Mouse (Mus musculus) small intestine, adult 2 months (tissue): ENCODE measurements around the gene Ddr1. TPM values are rescaled to one million over a fixed set of nuclear protein-coding genes. Genes with fewer than 3 reads are reported as not detected.

Source experiments
- H3K27ac ChIP-seq: fragments of 200-500 bp; 2 replicates; pipeline ENCODE4 v1.5.1; 2012; ENCODE audit warnings: low read depth, low read length, control low read depth, inconsistent platforms; ENCODE audit not compliant: insufficient read depth
- H3K27me3 ChIP-seq: fragments of 200-500 bp; 2 replicates; pipeline ENCODE4 v1.6.1; 2012; ENCODE audit warnings: mild to moderate bottlenecking, moderate library complexity, low read length, inconsistent platforms; ENCODE audit not compliant: control insufficient read depth, insufficient read depth
- H3K36me3 ChIP-seq: fragments of 200-500 bp; 2 replicates; pipeline ENCODE4 v1.6.1; 2012; ENCODE audit warnings: mild to moderate bottlenecking, low read length, control low read depth, inconsistent platforms; ENCODE audit not compliant: control insufficient read depth, insufficient read depth
- H3K4me1 ChIP-seq: fragments of 200-500 bp; 2 replicates; pipeline ENCODE4 v1.6.1; 2012; ENCODE audit warnings: low read length, inconsistent platforms, mixed read lengths; ENCODE audit not compliant: control insufficient read depth, insufficient read depth, insufficient read length
- H3K4me3 ChIP-seq: fragments of 200-500 bp; 2 replicates; pipeline ENCODE4 v1.5.1; 2012; ENCODE audit warnings: low read depth, mild to moderate bottlenecking, control low read depth, inconsistent platforms, low read length, moderate library complexity
- CTCF ChIP-seq: fragments of 200-500 bp; IDR thresholded peaks from 2 replicates; pipeline ENCODE4 v1.5.1; 2012; ENCODE audit warnings: low read depth, mild to moderate bottlenecking, control low read depth, inconsistent platforms, low read length, moderate library complexity, mixed read lengths; ENCODE audit not compliant: insufficient replicate concordance, insufficient read length; ENCODE audit errors: extremely low read depth
- POLR2A ChIP-seq: fragments of 200-500 bp; IDR thresholded peaks from 2 replicates; pipeline ENCODE4 v1.6.1; 2012; ENCODE audit warnings: low read depth, mild to moderate bottlenecking, control low read depth, inconsistent platforms, low read length, moderate library complexity
- WGBS: fragments of 180-500 bp; shearing (Covaris S2); methylation state at CpG from one replicate; pipeline ENCODE4 v1.1.7; 2018; 5-methylcytosine and 5-hydroxymethylcytosine counted together
- polyA plus RNA-seq: library from polyadenylated mRNA; depleted of rRNA; stranded (reverse); fragments of >200 nt; gene quantifications from 2 replicates; pipeline ENCODE4 v1.2.3, GENCODE M21; 2012

Ddr1 gene
- polyA plus RNA-seq, 1 experiment: 76.9 TPM

DNA sequence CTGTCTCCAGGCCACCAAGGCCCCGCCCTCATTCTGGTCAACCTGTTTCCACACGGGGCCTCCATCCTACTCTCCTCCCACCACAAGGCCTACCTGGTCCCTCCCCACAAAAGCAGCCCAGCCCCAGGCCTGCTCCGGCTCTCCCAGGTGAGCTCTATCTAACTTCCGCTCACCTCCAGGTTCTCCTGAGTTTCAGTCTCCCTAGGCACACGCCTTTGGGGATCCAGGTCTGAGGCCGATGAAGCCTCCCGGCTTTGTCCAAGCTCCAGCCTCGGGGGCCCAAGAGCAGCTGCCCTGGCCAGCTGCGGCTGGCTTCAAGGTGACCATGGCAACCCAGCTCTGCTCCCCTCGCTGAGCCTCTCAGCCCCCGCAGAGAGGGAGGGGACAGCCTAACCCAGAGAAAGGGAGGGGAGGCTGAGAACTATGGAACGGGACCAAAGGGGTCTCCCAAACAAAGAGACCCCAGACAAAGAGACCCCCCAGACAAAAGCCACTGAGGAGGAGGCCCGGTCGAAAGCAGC lies 610 bp downstream of the Ddr1 start:
- TF ChIP-seq POLR2A: no peak
- no peaks in the 10 kb centered on the region for H3K27me3 ChIP-seq
- peak overlapping the region; percentile 11 for H3K4me3 ChIP-seq
- H3K27ac ChIP-seq: no peak overlapping the region
- peaks cover 17% of the 10 kb centered on the region for H3K4me1 ChIP-seq
- H3K36me3 ChIP-seq: no peaks in the 10 kb centered on the region
- WGBS: 13% methylated on average over 14 of the region's 14 CpGs

GRCm38 (mm10) chr17:35703065-35703464 lies 1.4 kb downstream of the Ddr1 start:
- Histone ChIP-seq H3K36me3 (no peaks in the 10 kb centered on the region), H3K4me3 (no peak overlapping the region), H3K27ac (no peak overlapping the region), H3K4me1 (peaks cover 21% of the 10 kb centered on the region), H3K27me3 (no peaks in the 10 kb centered on the region)
- 63% methylated on average over 2 of the region's 2 CpGs for WGBS
- no peak for TF ChIP-seq CTCF
- no peak for TF ChIP-seq POLR2A

DNA sequence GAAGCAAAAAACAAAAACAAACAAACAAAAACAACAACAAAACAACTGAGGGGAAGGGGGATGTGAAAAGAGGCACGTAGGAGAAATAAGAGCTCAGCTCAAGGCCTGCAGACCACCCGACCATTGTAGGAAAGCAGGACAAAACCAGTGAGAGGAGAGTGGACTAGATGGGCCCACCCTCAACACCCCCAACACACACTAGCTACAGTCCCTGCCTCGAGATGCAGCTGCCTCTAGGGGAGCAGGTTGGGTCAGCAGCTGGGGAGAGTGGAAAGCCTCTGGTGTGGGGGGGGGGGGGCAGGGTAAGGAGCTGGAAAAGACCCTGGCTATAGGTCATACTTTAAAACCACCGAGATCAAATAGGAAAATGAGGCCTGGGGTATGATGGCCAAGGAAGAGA lies 1.8 kb downstream of the Ddr1 start:
- no peaks in the 10 kb centered on the region for H3K27me3 ChIP-seq
- TF ChIP-seq POLR2A: no peak
- no peak for TF ChIP-seq CTCF
- H3K4me1 ChIP-seq: peaks cover 24% of the 10 kb centered on the region
- H3K27ac ChIP-seq: peak overlapping the region; percentile 8; the same call in 1 of the 2 replicates
- H3K4me3 ChIP-seq: no peak overlapping the region
- WGBS: 61% methylated on average over 4 of the region's 4 CpGs
- H3K36me3 ChIP-seq: no peaks in the 10 kb centered on the region

- Histone ChIP-seq H3K27me3 (no peaks in the 10 kb centered on the region), H3K36me3 (no peaks in the 10 kb centered on the region), H3K4me1 (peaks cover 28% of the 10 kb centered on the region), H3K27ac (peak overlapping the region; percentile 80; the same call in 1 of the 2 replicates), H3K4me3 (peak overlapping the region; percentile 90)
- 8% methylated on average over 16 of the region's 16 CpGs for WGBS
- TF ChIP-seq CTCF (no peak), POLR2A (no peak)
These were observed 2.4 kb downstream of the Ddr1 start for GRCm38 (mm10) chr17:35701978-35702461.

DNA sequence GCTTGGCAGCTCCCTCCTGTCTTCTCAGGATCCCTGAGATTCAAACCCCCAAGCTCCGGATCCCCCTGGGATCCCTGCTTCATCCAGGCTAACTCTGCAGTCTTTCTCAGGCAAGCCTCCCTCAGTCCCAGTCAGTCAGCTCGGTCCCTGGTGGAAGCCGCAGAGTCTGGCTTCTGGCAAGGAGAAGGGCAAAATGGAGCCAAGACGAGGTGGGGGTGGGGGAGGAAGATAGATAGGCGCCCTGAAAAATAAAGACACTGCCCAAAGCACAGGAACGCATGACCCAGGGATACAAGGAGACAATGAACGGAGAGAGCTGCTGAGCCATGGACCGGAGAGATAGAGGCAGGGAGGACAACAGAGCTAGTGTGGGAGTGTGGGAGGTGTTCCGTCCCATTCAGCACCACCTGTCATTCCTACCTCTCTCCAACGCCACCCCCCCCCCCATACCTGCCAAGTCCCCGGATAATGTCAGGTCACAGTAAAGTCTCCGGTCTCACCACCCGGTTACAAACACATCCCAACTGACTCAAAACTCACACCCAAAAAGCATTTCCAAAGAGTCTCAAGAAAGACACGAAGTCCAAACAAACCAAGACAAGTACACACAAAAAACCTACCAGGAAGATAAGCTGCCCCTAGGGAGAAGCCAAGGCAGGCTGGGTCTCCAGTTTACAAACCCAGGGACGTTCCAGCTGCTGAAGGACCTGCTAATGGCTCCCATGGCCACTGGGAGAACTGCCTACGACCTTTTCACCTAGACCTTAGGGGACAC lies 3.0 kb downstream of the Ddr1 start:
- Histone ChIP-seq H3K4me3 (peak overlapping the region; percentile 90), H3K4me1 (peaks cover 28% of the 10 kb centered on the region), H3K27me3 (no peaks in the 10 kb centered on the region), H3K27ac (peak overlapping the region; percentile 80), H3K36me3 (no peaks in the 10 kb centered on the region)
- TF ChIP-seq CTCF: no peak
- no peak for TF ChIP-seq POLR2A
- 3% methylated on average over 16 of the region's 16 CpGs for WGBS

GRCm38 (mm10) chr17:35700371-35700961 lies 4.0 kb downstream of the Ddr1 start:
- peaks cover 25% of the 10 kb centered on the region for H3K4me1 ChIP-seq
- WGBS: under 1% methylated on average over 66 of the region's 66 CpGs
- H3K4me3 ChIP-seq: peak overlapping the region; percentile 90
- TF ChIP-seq POLR2A: no peak; the same call in 1 of the 2 replicates
- no peak for TF ChIP-seq CTCF
- no peaks in the 10 kb centered on the region for H3K27me3 ChIP-seq
- H3K36me3 ChIP-seq: no peaks in the 10 kb centered on the region
- peak overlapping the region; percentile 91 for H3K27ac ChIP-seq

- H3K27ac ChIP-seq: peak overlapping the region; percentile 91
These were observed 4.5 kb downstream of the Ddr1 start for GRCm38 (mm10) chr17:35699919-35700318.

More at GRCm38 (mm10) chr17:35699919-35700318, 4.5 kb downstream of the Ddr1 start:
- Histone ChIP-seq H3K4me1 (peaks cover 25% of the 10 kb centered on the region), H3K36me3 (peaks cover 1% of the 10 kb centered on the region; the same call in 1 of the 2 replicates), H3K4me3 (peak overlapping the region; percentile 90), H3K27me3 (no peaks in the 10 kb centered on the region)
- no peak for TF ChIP-seq POLR2A
- no peak for TF ChIP-seq CTCF
- 3% methylated on average over 19 of the region's 19 CpGs for WGBS
